Mouse (Mus musculus): ENCODE data around the gene Vps8. TPM values are rescaled to one million over a fixed set of nuclear protein-coding genes. Genes with fewer than 3 reads are reported as not detected.
A peak's percentile ranks its signal among the peaks of the same experiment; 100 is the strongest.

Vps8 gene
- 10.8 and 13.7 TPM in 2 replicates for polyA plus RNA-seq (2016; fragmentation: Nextera tagmentation; extraction: Ambion mirVana)

DNA sequence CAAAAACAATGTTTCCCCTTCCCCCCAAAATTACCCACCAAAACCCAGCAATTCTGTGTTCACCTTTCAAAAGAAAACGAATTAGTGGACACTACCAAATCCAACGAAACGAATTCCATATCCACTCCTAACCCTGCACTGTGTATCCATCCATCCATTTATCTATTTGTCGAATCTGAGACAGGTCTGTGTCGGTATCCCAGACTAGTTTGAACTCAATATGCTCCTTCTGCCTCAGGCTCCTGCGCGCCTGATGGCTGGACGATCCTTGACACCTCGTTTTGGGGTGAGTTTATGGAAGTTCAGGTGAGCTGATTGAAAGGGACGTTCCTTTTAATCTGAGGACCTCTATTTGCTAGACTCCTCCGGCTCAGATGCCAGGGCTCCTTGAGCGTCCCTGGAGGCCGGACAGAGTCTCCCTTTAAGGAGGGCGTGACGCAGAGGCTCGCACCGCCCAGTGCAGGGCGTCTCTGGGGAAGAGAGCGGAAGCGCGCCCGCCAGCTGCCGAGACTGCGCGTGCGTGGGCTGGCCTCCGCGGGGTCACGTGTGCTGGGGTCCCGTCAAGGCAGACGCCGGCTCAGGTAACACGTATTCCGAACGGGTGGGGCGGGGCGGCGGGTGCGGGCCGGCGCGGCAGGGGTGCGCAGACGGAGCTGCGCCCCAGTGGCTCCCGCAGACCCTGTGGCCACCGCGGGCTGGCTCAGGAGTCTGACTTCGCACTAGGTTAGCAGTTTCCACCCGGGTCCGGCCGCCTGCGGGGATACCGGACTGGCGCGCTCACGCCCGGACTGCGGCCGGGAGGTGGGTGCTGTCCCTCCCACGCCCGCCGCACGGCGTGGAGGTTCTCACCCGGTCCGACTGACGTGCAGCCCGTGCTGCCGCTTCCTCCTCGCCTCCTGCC is at the start of gene Vps8:
TSS of gene Vps8 (plus strand) at position 474 of the 901 bp plus-strand sequence.
- H3K27ac ChIP-seq: peak within 1 kb of the TSS; percentile 94
- peak within 1 kb of the TSS; percentile 94 for H3K4me3 ChIP-seq
- no peaks in the 10 kb centered on the region for H3K36me3 ChIP-seq
- peaks cover 27% of the 10 kb centered on the region for H3K4me1 ChIP-seq
- no peaks in the 10 kb centered on the region for H3K9me3 ChIP-seq (replicated peaks)
- no peaks in the 10 kb centered on the region for H3K27me3 ChIP-seq (ENCODE audit: low read depth, poor library complexity, severe bottlenecking)
- 1% methylated on average over 71 of the region's 71 CpGs for WGBS
- DNase-seq (ENCODE audit: low spot score): peak; percentile 97

- Histone ChIP-seq H3K4me1 (peaks cover 39% of the 10 kb centered on the region), H3K27me3 (ENCODE audit: low read depth, poor library complexity, severe bottlenecking) (no peaks in the 10 kb centered on the region), H3K4me3 (no peak overlapping the region), H3K9me3 (replicated peaks) (no peaks in the 10 kb centered on the region), H3K27ac (no peak overlapping the region), H3K36me3 (no peaks in the 10 kb centered on the region)
- 56% methylated on average over 7 of the region's 7 CpGs for WGBS
- DNase-seq (ENCODE audit: low spot score): no peak
These were observed 49.5 kb upstream of the Vps8 start for GRCm38 (mm10) chr16:21373316-21373960.

DNA sequence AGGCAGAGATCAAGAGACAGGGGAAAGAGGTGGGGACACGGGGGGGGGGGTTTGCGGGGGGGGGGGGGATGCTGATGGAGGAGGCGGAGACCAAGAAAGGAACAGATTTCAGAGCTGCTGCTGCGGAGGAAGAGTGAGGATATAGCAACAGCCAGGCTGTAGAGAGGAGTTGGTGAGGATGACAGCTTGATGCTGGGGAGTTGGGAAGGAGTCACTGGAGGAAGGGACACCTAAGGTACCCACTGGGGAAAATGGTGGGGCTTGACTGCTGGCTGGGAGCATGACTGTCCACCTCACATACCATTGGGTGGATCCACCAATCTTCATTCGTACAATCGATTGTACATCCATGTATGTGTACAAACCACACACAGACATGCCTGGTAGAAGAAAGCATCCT is 48.9 kb upstream of the Vps8 start:
- Histone ChIP-seq H3K9me3 (replicated peaks) (no peaks in the 10 kb centered on the region), H3K36me3 (no peaks in the 10 kb centered on the region), H3K27me3 (ENCODE audit: low read depth, poor library complexity, severe bottlenecking) (no peaks in the 10 kb centered on the region), H3K4me1 (peaks cover 42% of the 10 kb centered on the region), H3K27ac (no peak overlapping the region), H3K4me3 (no peak overlapping the region)
- 84% methylated on average over 4 of the region's 6 CpGs for WGBS
- DNase-seq (ENCODE audit: low spot score): no peak

- Histone ChIP-seq H3K27ac (no peak overlapping the region), H3K36me3 (no peaks in the 10 kb centered on the region), H3K27me3 (ENCODE audit: low read depth, poor library complexity, severe bottlenecking) (no peaks in the 10 kb centered on the region), H3K9me3 (replicated peaks) (no peaks in the 10 kb centered on the region), H3K4me1 (peaks cover 31% of the 10 kb centered on the region), H3K4me3 (no peak overlapping the region)
- WGBS: 84% methylated on average over 8 of the region's 8 CpGs
- DNase-seq (ENCODE audit: low spot score): no peak
These were observed 47.8 kb upstream of the Vps8 start for GRCm38 (mm10) chr16:21375147-21375546.

DNA sequence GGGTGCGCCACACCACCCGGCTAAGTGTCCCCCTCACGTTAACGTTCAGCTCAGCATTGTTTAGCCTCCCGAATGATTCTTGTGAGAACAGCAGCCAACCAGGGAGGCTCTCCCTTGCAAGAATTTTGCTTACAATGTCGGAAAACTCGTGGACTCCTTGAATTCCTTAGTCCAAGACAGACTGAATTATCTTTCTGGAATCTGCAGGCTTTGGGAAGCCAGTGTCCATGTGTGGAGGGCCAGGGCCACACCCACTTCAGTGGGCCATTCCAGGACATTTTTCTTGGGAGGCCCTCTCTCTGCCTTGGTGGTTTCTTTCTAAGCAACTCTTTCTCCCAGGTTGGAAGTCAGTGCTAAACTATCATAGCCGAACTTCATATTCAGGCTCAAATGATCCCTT is 46.6 kb upstream of the Vps8 start:
- Histone ChIP-seq H3K4me3 (no peak overlapping the region), H3K4me1 (peaks cover 22% of the 10 kb centered on the region), H3K27ac (peak overlapping the region; percentile 79; the same call in 1 of the 2 replicates), H3K36me3 (no peaks in the 10 kb centered on the region), H3K9me3 (replicated peaks) (no peaks in the 10 kb centered on the region), H3K27me3 (ENCODE audit: low read depth, poor library complexity, severe bottlenecking) (no peaks in the 10 kb centered on the region)
- no peak for DNase-seq (ENCODE audit: low spot score)
- 94% methylated on average over 8 of the region's 8 CpGs for WGBS

- Histone ChIP-seq H3K4me3 (no peak overlapping the region), H3K27ac (peak overlapping the region; percentile 79), H3K9me3 (replicated peaks) (no peaks in the 10 kb centered on the region), H3K27me3 (ENCODE audit: low read depth, poor library complexity, severe bottlenecking) (no peaks in the 10 kb centered on the region), H3K36me3 (no peaks in the 10 kb centered on the region), H3K4me1 (peaks cover 24% of the 10 kb centered on the region)
- no peak for DNase-seq (ENCODE audit: low spot score)
- 72% methylated on average over 7 of the region's 7 CpGs for WGBS
These were observed 45.8 kb upstream of the Vps8 start for GRCm38 (mm10) chr16:21376949-21377604.

GRCm38 (mm10) chr16:21377605-21377968 is 45.3 kb upstream of the Vps8 start:
- Histone ChIP-seq H3K9me3 (replicated peaks) (no peaks in the 10 kb centered on the region), H3K36me3 (no peaks in the 10 kb centered on the region), H3K27ac (peak overlapping the region; percentile 79), H3K4me1 (peaks cover 29% of the 10 kb centered on the region), H3K4me3 (no peak overlapping the region), H3K27me3 (ENCODE audit: low read depth, poor library complexity, severe bottlenecking) (no peaks in the 10 kb centered on the region)
- no peak for DNase-seq (ENCODE audit: low spot score)
- WGBS: 54% methylated on average over 4 of the region's 4 CpGs

GRCm38 (mm10) chr16:21381469-21381868 is 41.4 kb upstream of the Vps8 start:
- no peaks in the 10 kb centered on the region for H3K9me3 ChIP-seq (replicated peaks)
- H3K4me1 ChIP-seq: peaks cover 51% of the 10 kb centered on the region
- no peak overlapping the region for H3K4me3 ChIP-seq
- peaks cover 6% of the 10 kb centered on the region for H3K27me3 ChIP-seq (ENCODE audit: low read depth, poor library complexity, severe bottlenecking)
- DNase-seq (ENCODE audit: low spot score): no peak
- no peaks in the 10 kb centered on the region for H3K36me3 ChIP-seq
- 90% methylated on average over 1 of the region's 1 CpGs for WGBS
- no peak overlapping the region for H3K27ac ChIP-seq

GRCm38 (mm10) chr16:21382152-21382911 is 40.6 kb upstream of the Vps8 start:
- DNase-seq (ENCODE audit: low spot score): no peak
- Histone ChIP-seq H3K4me3 (no peak overlapping the region), H3K36me3 (no peaks in the 10 kb centered on the region), H3K27ac (0 out of 2 replicates have a peak overlapping the region, but pooled peaks have one; percentile 42), H3K9me3 (replicated peaks) (no peaks in the 10 kb centered on the region), H3K27me3 (ENCODE audit: low read depth, poor library complexity, severe bottlenecking) (peaks cover 6% of the 10 kb centered on the region), H3K4me1 (peaks cover 51% of the 10 kb centered on the region)
- WGBS: 37% methylated on average over 11 of the region's 11 CpGs

- H3K9me3 ChIP-seq (replicated peaks): no peaks in the 10 kb centered on the region
- H3K27ac ChIP-seq: peak overlapping the region; percentile 65; the same call in 1 of the 2 replicates
- DNase-seq (ENCODE audit: low spot score): no peak
These were observed 36.7 kb upstream of the Vps8 start for GRCm38 (mm10) chr16:21385926-21386881.

DNA sequence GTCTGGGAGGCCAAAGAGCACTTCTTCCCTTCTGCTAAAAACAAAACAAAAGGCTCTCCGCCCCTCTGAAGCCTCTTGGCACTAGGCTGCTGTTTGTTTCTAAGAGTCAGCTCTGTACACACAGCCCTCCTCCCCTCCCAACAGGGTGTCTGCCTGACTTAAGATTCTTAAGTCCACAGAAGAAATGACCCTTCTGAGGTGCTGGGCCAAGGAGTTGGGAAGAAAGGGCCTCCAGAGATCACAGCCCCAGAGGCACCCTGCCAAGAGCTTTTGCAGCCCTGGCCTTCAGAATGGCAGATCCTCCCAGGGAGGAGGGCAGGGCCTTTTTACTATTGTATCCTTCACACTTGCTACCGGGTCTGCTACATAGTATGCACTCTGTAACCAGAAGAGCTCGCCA is 33.6 kb upstream of the Vps8 start:
- Histone ChIP-seq H3K27me3 (ENCODE audit: low read depth, poor library complexity, severe bottlenecking) (no peaks in the 10 kb centered on the region), H3K36me3 (no peaks in the 10 kb centered on the region), H3K4me1 (peaks cover 67% of the 10 kb centered on the region), H3K4me3 (no peak overlapping the region), H3K27ac (peak overlapping the region; percentile 36; the same call in 1 of the 2 replicates), H3K9me3 (replicated peaks) (no peaks in the 10 kb centered on the region)
- DNase-seq (ENCODE audit: low spot score): no peak
- 41% methylated on average over 3 of the region's 3 CpGs for WGBS

More at GRCm38 (mm10) chr16:21385926-21386881, 36.7 kb upstream of the Vps8 start:
- H3K36me3 ChIP-seq: no peaks in the 10 kb centered on the region
- WGBS: 63% methylated on average over 14 of the region's 14 CpGs
- peaks cover 66% of the 10 kb centered on the region for H3K4me1 ChIP-seq
- H3K4me3 ChIP-seq: no peak overlapping the region
- H3K27me3 ChIP-seq (ENCODE audit: low read depth, poor library complexity, severe bottlenecking): peaks cover 6% of the 10 kb centered on the region
